Mouse (Mus musculus) common myeloid progenitor, adult 5-6 weeks (primary cell): ENCODE measurements around the gene Mlycd. TPM values are rescaled to one million over a fixed set of nuclear protein-coding genes. Genes with fewer than 3 reads are reported as not detected.

Experiments used
- ATAC-seq: replicated peaks from 2 replicates; pipeline ENCODE4 v1.8.0; 2016; ENCODE audit warnings: low read depth, mild to moderate bottlenecking, moderate TSS enrichment, inconsistent platforms; ENCODE audit not compliant: poor library complexity, severe bottlenecking
- total RNA-seq: library from RNA; stranded (forward); fragments of 200-1000, 187-1606 nt; gene quantifications from 2 replicates; pipeline ENCODE4 v1.2.3, GENCODE M21; 2017

The Mlycd gene
- total RNA-seq, 1 experiment from 2014 or later, result 8.1 TPM

DNA sequence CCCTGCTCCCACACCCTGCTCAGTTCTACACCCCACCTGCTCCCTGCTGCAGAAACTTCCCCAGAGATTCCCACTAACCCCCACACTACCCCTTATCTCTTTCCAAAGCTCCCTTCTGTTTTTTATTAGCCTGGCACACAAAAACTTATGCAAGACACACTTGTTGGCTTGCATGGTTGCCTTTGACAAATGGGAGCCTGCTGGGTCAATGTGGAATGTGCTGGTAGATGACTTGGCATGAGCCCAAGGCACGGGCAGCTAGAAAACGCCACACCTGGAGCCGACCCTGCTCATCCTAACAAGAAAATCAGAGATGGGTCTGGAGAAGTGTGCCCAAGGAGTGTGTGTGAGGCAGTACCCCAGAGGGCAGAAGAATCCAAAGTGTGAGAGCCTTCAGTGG is 34.9 kb downstream of the Mlycd start:
- no peak for ATAC-seq

DNA sequence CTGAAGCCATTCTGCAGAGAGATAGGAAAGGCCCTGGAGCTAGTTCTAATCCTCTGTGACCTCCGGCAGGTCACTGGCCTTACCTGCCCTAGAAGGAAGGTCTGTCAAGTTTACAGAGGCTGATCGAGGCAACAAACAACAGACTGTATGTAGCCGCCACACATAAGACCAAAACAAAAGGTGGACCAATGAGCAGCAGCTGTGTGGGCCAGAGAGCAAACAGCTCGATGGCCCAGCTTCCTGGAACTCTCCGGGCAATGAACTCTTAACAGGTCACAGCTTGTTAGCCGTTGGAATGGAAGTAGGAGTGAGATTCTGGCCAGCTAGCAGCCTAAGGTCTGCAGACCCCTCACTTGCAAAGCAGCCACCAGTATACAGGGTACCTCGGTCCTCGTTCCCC is 35.6 kb downstream of the Mlycd start:
- ATAC-seq, result no peak

DNA sequence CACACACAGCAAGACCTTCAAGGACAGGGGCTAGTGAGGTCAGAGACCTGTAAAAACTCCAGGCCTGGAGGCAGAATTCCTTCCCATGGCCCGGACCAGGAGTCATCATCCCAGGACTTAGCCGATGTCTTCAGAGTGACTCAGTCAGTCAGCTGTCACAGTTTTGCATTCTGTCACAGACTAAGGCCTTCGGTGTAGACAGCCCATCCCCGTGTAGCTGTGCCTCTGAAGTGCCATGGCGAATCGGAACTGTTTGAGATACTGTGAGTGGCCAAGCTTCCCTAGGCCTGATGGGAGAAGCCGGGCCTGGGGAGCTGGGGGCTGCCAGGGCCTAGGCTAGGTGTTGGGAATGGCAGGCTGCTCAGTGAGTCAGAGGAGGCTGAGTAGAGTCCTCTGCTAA is 36.0 kb downstream of the Mlycd start:
- no peak for ATAC-seq

DNA sequence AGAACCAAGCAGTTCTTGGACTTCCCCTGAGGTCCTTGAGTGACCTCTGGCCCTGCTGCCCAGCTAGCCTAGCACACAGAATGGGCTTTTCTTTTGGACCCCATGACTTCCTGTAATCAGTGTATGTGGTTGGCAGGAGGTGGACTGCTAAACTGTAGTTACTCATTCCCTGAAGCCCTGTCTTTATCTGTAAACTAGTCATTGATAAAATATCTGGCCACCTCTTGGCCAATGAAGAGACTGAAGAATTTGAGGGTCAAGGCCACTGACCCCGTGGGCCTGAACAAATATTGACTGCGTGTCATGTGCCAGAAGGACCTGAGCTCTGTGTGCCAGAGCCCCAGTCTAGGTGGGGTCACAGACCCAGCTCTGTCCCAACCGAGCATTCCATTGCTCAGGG is 37.7 kb downstream of the Mlycd start:
- no peak for ATAC-seq

DNA sequence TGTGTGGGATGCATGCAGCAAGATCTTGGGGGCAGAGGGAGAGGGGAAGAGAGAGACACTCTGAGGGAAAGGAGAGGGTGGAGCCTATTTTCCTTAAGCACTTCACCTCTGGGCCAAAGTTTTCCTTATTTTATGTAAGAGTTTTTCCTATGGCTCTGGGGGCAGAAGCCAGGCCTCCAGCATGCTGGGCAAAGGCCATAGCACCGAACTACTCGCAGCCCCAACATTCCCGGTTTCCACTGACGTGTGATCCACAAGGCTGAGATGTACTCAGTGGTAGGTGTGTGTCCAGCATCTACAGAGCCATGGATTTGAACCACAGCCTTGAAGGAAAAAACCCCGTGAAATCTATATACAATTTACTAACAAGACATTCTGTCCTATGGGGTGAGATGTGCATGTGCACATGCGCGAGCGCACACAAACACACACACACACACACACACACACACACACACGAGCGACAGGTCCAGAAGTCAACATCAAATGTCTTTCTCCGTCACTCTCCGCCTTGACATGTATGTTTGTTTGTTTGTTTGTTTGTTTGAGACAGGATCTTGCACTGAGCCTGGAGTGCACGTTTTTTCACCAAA is 39.0 kb downstream of the Mlycd start, which contains the start of gene Osgin1:
Gene Osgin1, plus strand, starts transcription at position 543 of the 593 bp plus-strand sequence.
- no peak for ATAC-seq

DNA sequence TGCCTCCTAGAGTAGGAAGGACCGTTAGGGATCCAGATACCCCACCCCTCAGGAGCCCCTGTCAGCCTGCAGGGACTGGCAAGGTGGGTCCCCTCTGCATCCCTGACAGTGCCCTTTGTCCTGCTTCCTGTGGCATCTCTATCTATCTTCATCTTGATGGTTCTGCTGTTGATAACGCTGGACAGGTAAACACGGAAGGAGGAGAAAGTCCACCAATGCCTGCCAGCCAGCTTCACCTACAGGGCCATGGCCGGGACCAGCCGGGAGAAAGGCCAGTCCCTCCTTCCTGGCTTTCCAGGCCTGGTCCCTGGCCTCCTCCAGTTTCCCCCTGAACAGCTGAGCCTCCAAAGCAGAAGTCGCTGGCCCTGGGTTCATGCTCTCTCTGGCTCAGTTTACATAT is 39.9 kb downstream of the Mlycd start:
- no peak for ATAC-seq

DNA sequence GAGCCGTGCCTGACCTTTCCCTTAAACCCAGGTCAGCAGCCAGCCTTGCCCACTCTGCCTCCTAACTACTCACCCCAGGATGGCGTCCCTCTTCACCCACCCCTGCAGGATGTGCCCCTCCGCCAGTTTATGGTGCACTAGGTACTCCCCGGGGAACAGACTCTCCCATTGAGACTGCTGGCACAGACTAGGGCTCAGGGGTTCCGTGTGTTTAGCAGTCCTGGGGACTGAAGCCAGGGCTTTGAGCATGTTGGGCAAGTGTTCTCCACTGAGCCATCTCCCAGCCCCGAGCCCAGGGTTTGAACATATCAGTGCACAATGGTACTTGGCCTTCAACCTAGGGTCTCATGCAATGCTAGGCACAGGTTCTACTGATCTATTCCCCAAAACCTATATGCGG is 40.8 kb downstream of the Mlycd start:
- ATAC-seq, result no peak

DNA sequence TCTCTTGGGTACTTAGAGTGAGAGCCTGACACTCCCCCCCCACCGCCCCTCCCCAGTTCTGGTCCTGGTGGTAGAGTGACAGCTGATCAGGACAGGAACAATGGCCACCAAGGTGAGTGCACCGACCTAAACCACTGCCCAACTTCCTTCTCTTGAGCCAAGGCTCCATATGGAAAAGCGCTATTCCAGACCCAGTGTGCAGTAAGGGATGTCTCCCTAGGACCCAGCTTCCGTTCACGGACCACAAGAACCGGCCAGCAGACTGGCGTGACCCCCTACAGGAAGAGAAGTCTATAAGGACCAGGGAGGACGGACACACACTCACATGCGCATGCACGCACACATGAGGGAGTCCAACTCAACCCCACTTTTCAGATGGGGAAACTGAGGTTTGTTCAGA is 41.7 kb downstream of the Mlycd start:
- 0 out of 2 replicates have a peak, but pooled peaks have one; percentile 2 for ATAC-seq

DNA sequence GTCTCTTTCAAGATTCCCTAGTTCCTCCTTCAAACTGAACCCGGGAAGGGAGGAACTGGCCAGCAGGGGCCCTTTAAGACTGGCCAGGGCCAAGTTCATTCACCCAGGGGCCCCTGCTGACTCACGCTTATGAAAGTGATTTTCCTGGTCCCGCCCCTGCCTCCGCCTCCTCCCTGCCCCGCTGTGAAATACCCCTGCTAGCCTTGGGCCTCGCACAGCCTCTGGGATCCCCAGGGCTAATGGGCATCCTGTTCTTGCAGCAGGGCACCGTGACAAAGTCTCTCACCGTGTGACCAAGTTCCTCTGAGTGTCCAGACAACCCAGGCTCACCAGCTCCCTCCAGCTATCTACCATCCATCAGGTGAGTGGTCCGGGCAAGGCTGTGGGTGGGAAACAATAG is 42.3 kb downstream of the Mlycd start:
- ATAC-seq, result peak; percentile 79

DNA sequence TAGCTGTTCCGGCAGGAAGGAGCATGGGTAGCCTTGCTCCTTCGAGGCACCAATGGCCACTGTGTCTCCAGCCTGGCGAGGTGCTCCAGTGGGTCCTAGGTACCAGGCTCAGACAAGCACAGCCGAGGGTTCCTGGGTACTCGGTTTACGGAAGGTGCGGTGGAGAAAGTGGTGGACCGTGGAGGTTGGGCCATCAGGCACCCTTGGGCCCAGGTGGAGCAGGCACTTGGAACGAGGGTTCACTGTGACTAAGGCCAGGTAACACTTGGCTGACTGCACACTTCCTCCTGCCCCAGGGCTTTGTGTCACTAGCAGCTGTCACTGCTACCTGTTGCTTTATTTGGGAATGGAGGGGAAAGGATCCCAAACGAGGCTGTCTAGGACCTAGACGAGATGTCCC is 42.8 kb downstream of the Mlycd start:
- no peak for ATAC-seq

DNA sequence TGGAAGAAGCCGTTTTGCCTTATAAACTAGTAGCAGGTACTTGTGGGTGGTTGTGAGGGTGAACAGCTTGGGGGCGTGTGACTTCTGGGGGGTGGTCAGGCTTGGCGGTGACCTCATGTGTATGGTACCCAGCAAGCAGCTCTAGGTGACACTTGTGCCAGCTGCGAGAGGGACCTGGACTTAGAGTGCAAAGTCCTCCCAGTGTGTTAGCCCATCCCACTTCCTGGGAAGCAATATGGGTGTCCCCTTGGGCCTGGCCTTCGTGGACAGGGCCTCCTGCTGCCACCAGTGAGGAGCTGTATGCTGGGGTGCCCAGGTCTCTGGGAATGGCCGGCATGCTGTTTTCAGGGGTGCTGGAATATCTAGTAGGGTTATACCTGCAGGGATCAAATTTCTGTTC is 44.2 kb downstream of the Mlycd start:
- ATAC-seq, result no peak

DNA sequence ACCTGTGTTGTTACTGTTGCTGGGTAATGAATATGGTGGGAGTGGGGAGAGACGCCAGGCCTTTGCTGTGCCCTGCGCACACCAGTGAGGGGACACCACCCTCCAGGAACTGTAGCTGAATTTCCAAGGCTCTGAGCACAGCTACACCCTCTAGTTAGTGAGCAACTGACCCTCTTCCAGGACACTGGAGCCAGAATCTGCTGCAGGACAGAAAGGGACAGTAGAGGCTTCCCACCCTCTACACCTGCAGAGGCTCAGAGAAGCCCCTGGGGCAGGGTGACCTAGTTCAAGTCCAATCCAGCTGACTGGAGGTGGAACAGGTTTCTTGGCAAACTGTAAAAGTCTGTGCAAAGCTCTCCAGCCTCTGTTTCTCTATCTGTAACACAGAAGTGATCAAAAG is 44.7 kb downstream of the Mlycd start:
- ATAC-seq, result no peak

DNA sequence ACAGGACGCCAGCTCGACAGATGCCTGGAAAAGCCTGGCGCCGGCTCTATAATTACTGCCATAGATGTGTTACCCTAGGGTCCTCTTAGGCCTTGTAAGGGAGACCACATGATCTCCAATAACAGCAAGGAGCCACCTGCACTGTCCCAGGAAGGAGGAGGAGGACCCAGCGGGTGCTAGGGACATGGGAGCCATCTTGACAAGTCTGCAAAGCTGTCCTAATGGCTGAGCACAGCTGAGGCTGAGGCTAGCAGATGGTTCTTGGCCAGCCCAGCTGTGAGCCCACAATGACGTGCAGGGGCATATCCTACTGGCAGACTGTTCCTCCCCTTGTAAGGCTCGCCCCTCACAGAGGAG is 45.2 kb downstream of the Mlycd start:
- no peak for ATAC-seq

DNA sequence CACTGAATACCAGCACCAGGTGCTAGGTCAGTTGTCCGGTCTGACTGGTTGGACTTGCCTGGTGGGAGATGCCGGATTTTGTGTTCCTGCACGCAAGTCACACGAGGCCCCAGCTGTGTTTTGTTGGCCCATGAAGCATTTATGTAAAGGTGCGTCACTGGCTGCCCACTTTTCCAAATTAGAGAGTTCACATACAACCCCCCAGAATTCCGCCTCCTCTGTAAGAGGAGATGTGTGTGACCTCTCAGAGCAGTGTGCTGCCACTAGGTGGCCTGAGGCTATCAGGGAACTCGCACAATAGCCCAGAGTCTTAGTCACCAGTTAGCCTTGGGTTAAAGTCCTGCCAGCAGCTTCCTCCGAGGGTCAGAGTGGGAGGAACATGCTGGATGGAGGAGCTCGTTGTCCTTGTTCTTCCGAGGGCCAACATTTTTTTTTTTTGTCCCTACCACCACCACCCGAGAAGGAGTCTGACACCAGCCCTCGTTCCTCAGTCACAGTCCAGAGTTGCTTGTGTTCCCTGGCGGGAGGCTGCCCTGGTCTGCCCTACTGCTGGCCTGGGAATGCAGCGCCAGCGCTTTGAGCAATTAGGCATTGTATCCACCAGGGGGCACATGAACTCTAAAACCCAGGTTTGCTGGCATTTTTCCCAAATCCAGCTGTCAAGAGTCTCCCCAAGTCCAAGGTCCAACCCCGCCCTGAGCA is 45.7 kb downstream of the Mlycd start:
- ATAC-seq, result peak; percentile 63

DNA sequence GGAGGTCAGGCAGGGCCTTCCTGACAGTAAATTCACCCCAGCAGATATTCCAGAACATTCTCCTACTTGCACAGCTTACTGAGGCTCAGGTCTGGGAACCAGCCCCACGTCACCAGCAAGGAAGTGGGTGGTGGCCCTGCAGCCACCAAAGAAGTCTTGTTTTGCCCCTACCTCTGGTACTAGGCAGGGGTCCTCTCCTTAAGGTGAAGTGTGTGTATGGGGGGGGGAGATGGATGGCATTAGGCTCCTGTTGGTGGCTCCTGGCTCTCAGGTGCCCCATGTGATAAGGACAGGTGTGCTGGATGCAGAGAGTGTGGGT is 46.2 kb downstream of the Mlycd start:
- ATAC-seq, result peak; percentile 9

DNA sequence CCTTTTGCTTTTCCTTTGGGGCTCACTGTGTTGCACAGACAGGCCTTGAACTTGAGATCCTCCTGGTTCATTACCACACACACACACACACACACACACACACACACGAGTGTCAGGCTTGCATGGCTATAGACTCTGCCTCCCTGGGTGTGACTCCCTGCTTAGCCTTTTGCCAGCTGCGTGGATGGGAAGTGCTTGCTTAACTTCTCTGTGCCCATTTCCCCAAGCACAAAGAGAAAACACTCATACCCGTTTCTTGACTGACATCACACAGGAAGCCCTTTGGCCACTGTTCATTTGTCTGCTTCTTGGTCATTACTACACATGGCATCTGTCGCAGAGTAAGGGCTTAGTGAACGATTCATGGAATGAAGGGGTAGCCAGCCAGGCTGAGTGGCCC is 47.3 kb downstream of the Mlycd start:
- no peak for ATAC-seq

DNA sequence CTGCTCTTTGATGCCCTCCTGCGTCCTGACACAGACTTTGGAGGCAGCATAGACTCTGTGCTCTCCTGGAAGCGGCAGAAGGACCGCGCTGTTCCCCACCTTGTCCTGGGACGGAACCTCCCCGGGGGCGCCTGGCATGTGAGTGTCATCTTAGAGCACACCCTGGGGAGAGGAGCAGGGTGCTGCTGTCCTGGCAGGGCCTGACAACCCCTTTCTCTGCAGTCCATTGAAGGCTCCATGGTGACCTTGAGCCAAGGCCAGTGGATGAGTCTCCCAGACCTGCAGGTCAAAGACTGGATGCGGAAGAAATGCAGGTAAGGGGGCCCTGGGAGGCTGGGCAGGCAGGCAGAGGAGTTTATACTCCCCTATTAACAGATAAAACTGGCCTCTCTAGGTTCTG is 48.3 kb downstream of the Mlycd start:
- no peak for ATAC-seq

DNA sequence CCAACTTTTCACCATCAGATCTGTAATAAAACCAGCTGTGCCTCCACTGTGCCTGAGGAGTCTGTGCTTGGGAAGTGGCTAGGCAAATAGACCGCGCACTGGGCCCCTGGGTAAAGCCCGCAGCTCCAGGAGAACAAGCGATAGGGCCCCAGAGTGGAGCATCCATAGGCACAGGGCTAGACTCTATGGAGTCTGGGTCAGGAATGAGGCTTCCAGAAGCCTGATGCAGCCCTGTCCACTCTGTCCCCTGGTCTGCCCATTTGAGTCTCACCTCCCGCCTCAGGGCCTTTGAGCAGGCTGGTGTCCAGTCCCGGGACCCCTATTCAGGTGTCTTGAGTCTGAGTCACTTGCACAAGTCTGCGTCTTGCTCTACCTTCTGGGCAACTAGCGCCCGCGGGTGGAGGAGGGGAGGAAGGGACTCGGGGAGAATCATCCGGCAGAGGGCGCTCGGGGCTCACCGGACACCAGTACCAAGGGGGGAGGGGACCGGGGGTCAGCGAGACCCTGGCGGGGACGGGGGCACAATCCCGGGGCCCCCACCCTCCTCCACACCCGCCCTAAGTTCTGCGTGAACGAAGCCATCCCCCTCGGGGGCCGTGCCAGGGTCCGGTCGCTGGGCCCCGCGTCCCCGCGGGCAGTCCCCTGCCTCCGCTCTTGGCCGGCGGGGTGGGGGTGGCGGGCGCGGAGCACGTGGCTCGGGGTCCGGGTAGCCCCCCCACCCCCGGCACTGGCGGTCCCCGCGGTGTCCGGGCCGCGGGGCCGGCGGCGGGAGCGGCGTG is 51.7 kb downstream of the Mlycd start, which contains the start of gene Necab2:
Gene Necab2, plus strand, starts transcription at position 509 of the 779 bp plus-strand sequence.
- ATAC-seq, result peak; percentile 45; the same call in 1 of the 2 replicates

DNA sequence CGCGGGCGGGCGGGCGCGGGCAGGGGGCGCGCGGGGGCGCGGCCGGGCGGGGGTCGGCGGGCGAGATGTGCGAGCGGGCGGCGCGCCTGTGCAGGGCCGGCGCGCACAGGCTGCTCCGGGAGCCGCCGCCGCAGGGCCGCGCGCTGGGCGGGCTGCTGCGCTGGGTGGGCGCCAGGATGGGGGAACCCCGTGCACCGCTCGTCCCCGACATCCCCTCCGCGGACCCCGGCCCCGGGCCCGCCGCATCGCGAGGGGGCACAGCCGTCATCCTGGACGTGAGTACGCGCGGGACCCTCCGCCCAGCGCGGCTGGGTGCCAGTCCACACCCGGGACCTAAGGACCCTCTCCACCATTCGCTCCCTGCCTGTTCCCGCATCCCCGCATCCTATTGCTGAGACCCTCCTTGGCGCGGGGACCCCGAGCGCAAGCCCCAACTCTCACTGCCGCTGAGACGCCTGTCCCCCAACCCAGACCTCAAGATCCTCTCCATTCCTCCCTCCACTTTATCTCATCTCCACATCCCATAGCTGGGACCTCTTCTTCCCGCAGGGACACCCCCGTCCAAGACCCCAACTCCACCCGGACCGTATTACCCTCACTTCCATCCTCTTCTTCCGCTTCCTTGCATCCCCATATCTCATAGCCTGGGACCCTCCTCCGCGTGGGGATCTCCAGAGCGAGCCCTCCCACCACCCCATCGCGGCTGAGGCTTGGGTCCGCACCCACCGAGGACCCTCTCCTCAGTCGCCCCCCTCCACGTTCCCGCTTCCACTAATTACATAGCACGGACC is 52.5 kb downstream of the Mlycd start:
- no peak for ATAC-seq

DNA sequence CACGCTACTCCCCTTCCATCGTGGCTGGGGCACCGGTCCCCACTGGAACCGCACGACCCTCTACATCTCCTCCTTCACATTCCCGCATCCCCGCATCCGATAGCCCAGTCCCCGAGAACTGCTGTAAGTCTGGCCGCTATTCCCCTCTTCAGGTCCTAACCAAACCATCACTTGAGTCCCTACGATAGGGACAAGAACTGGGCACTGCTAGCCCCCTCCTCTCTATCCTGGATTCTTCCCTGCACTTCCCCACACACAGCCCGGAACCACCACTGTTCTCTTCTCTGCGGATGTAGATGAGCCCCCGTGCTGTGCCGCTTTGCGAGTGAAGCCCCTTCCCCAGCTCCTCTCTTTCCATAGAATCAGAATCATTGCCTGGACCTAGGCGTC is 53.1 kb downstream of the Mlycd start:
- ATAC-seq, result no peak

DNA sequence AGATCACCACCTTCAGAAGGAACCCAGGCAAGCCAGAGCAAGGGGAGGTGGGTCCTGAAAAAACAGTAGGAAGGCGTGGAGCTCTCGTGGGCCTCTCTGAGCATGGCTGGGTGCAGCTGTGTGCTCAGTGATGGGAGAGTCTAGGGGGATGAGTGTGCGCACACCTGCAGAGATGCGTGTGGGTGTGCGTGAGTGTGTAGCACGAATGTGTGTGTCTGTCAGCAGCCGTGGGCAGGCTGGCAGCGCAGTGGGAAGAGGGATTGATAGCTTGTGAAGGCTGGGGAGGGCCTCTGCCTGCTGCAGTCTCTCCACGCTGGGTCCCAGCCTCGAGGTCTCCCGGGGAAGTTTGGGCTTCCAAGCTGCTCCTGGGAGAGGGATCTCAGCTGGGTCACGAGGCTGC is 54.9 kb downstream of the Mlycd start:
- no peak for ATAC-seq
